Comparison of ENCODE assay signal across 21 mouse cellular contexts in genomic region chr1:164212686-164213085, GRCm38 (mm10).
"Had no signal": no experiment of that assay in that cellular context is flagged by ENCODE, and none has a peak within 500 bp of the region (broad histone marks: within the 10 kb centered on the region; RNA-seq: fewer than 3 reads in every experiment).

No protein-coding gene starts in this region.

- H3K4me1 ChIP-seq: forebrain, embryonic 15.5 days; limb, embryonic 13.5 days; limb, embryonic 15.5 days had no signal

- H3K36me3 ChIP-seq: forebrain, embryonic 15.5 days; heart, embryonic 10.5 days; heart, embryonic 12.5 days; hindbrain, embryonic 10.5 days; hindbrain, embryonic 13.5 days; hindbrain, embryonic 15.5 days; limb, embryonic 13.5 days; limb, embryonic 15.5 days; liver, embryonic 12.5 days had no signal

- H3K9ac ChIP-seq: forebrain, embryonic 15.5 days; heart, embryonic 12.5 days; hindbrain, embryonic 13.5 days; hindbrain, embryonic 15.5 days; limb, embryonic 13.5 days; limb, embryonic 15.5 days; liver, embryonic 12.5 days; liver, embryonic 14.5 days had no signal

- H3K27ac ChIP-seq: forebrain, embryonic 15.5 days; gastrocnemius, adult 2 months; heart, embryonic 10.5 days; hindbrain, embryonic 10.5 days; hindbrain, embryonic 13.5 days; hindbrain, embryonic 15.5 days; hindbrain, postnatal 0 days; layer of hippocampus, adult 2 months; limb, embryonic 13.5 days; limb, embryonic 15.5 days; liver, embryonic 12.5 days; liver, embryonic 14.5 days had no signal

- H3K9me3 ChIP-seq: forebrain, embryonic 15.5 days; heart, embryonic 10.5 days; heart, embryonic 12.5 days; hindbrain, embryonic 10.5 days; hindbrain, embryonic 13.5 days; hindbrain, embryonic 15.5 days; limb, embryonic 13.5 days; limb, embryonic 15.5 days; liver, embryonic 12.5 days had no signal

- H3K4me2 ChIP-seq: forebrain, embryonic 15.5 days; heart, embryonic 12.5 days; hindbrain, embryonic 13.5 days; hindbrain, embryonic 15.5 days; limb, embryonic 13.5 days; limb, embryonic 15.5 days; liver, embryonic 12.5 days had no signal

- H3K27me3 ChIP-seq: forebrain, embryonic 15.5 days; heart, embryonic 12.5 days; hindbrain, embryonic 13.5 days; hindbrain, embryonic 15.5 days; limb, embryonic 15.5 days; liver, embryonic 12.5 days had no signal

- H3K4me3 ChIP-seq: forebrain, embryonic 15.5 days; gastrocnemius, adult 2 months; heart, embryonic 10.5 days; heart, embryonic 12.5 days; hindbrain, embryonic 10.5 days; hindbrain, embryonic 13.5 days; hindbrain, embryonic 15.5 days; layer of hippocampus, adult 2 months; limb, embryonic 13.5 days; limb, embryonic 15.5 days; liver, embryonic 12.5 days had no signal

- DNase-seq: gastrocnemius, adult 2 months; gastrocnemius, postnatal 10 days; gastrocnemius, postnatal 25 days; heart, adult 18-20 months; heart, postnatal 10 days; heart, postnatal 4 days; kidney, postnatal 10 days; kidney, postnatal 4 days; left cerebral cortex, postnatal 4 days had no signal

- ATAC-seq: forebrain, embryonic 15.5 days; hindbrain, postnatal 0 days; liver, embryonic 12.5 days had no signal
